Comparison of ENCODE assay signal across 26 mouse cellular contexts in the genomic region with DNA sequence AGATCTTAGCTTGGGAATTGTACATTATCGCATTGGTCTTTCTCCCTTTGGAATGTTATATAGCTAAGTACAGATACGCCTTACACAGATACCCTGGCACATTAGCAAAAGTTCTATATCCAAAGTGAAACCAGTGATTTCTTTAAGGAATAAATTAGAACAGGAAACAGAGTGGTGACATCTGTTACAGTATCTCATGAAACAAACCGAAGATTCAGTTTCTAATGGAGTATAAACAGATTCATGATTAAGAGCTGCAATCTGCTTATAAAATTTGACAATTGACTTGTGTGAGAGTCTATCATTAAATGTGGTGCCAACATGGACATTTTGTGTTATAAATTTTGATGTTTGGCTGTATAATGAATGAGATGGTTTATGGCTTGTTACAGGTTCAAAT.
"Had no signal": no experiment of that assay in that cellular context is flagged by ENCODE, and none has a peak within 500 bp of the region (broad histone marks: within the 10 kb centered on the region; RNA-seq: fewer than 3 reads in every experiment).

No protein-coding gene starts in this region.

- H3K27ac ChIP-seq: embryonic facial prominence, embryonic 10.5 days; embryonic facial prominence, embryonic 12.5 days; embryonic facial prominence, embryonic 13.5 days; embryonic facial prominence, embryonic 15.5 days; forebrain, embryonic 13.5 days; gastrocnemius, adult 2 months; heart, adult 2 months; heart, embryonic 10.5 days had no signal

- H3K4me1 ChIP-seq: embryonic facial prominence, embryonic 10.5 days; embryonic facial prominence, embryonic 12.5 days; embryonic facial prominence, embryonic 13.5 days; embryonic facial prominence, embryonic 15.5 days; forebrain, embryonic 13.5 days; heart, embryonic 10.5 days had no signal

- H3K4me2 ChIP-seq: embryonic facial prominence, embryonic 12.5 days; embryonic facial prominence, embryonic 13.5 days; embryonic facial prominence, embryonic 15.5 days; forebrain, embryonic 13.5 days; heart, embryonic 11.5 days; heart, embryonic 12.5 days had no signal

- H3K9ac ChIP-seq: embryonic facial prominence, embryonic 12.5 days; embryonic facial prominence, embryonic 13.5 days; embryonic facial prominence, embryonic 15.5 days; forebrain, embryonic 13.5 days; heart, embryonic 12.5 days had no signal

- H3K9me3 ChIP-seq: embryonic facial prominence, embryonic 10.5 days; embryonic facial prominence, embryonic 12.5 days; embryonic facial prominence, embryonic 13.5 days; embryonic facial prominence, embryonic 15.5 days; forebrain, embryonic 13.5 days; heart, embryonic 10.5 days; heart, embryonic 12.5 days had no signal

- ATAC-seq: forebrain, embryonic 13.5 days had no signal

- DNase-seq: cerebellum, adult 2 months; cerebellum, adult 8-10 months; cerebellum, adult 9-10 months; cerebellum, adult 9-11 months; cerebellum, postnatal 10 days; cerebellum, postnatal 14 days; cerebellum, postnatal 25 days; cerebellum, postnatal 36 days; embryo, embryonic 11 days; gastrocnemius, adult 2 months; gastrocnemius, postnatal 10 days; gastrocnemius, postnatal 14 days; gastrocnemius, postnatal 25 days; gastrocnemius, postnatal 36 days; heart, adult 11 months; heart, adult 18-20 months; heart, adult 2 months had no signal

- H3K27me3 ChIP-seq: embryonic facial prominence, embryonic 12.5 days; embryonic facial prominence, embryonic 13.5 days; embryonic facial prominence, embryonic 15.5 days; forebrain, embryonic 13.5 days; heart, embryonic 12.5 days had no signal

- H3K4me3 ChIP-seq: embryonic facial prominence, embryonic 10.5 days; embryonic facial prominence, embryonic 12.5 days; embryonic facial prominence, embryonic 13.5 days; embryonic facial prominence, embryonic 15.5 days; erythroblast, embryonic 14.5 days; forebrain, embryonic 13.5 days; gastrocnemius, adult 2 months; heart, adult 2 months; heart, embryonic 10.5 days; heart, embryonic 12.5 days had no signal

- H3K36me3 ChIP-seq: embryonic facial prominence, embryonic 10.5 days; embryonic facial prominence, embryonic 12.5 days; embryonic facial prominence, embryonic 13.5 days; embryonic facial prominence, embryonic 15.5 days; heart, embryonic 10.5 days; heart, embryonic 12.5 days had no signal
